Mouse (Mus musculus) kidney, adult 9 months (tissue): ENCODE data around the gene Dusp16.
"Not testable (repeated sequence)": the region's sequence is repeated elsewhere in the genome, so short reads cannot be mapped to it uniquely, and the experiment has no call there.

Source experiments
- DNase-seq: peaks from one replicate; pipeline ENCODE4 v3.0.0; 2022

Gene Dusp16

GRCm38 (mm10) chr6:134696146-134696545 is 96.3 kb downstream of the Dusp16 start:
- DNase-seq, result no peak

DNA sequence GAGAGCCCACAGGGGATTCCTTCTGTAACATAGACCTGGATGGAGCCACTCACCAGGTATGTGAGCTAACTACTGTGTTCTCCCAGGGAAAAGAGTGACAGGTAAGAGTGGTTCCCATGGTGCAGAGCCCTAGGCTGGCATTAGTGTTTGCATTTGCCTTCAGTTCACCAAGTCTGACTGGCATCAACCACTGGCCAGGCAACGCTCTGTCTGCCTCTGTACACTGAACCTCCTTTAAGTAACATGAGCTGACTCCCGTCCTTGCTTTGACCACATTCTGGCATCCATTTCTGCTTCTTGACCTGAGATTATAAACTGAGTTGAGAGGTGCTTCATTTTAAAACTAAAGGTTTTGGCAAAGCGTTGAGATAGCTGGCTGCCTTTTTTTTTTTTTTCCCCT is 96.8 kb downstream of the Dusp16 start:
- DNase-seq, result no peak

- no peak for DNase-seq
Measured at GRCm38 (mm10) chr6:134694988-134695387, 97.4 kb downstream of the Dusp16 start.

- no peak for DNase-seq
Measured at GRCm38 (mm10) chr6:134694498-134694897, 97.9 kb downstream of the Dusp16 start.

DNA sequence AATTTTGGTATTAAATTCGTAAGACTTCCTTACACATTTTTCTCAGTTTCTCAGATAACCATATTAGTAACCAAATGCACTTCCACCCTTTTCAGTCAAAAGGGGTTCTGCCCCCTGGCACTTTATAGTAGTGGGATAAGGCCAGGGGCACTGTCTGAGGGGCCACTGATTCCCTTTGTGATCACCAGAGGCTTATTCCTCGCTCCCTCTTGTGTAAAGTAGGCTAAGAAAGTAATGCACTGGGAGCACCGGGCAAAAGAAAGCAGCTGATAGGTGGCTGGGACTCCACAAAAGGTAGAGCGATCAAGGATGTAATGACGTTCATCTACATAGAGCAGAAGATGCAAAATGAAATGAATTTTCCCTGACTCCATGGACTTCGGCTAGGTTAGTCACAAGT is 106.9 kb downstream of the Dusp16 start:
- DNase-seq, result no peak

DNA sequence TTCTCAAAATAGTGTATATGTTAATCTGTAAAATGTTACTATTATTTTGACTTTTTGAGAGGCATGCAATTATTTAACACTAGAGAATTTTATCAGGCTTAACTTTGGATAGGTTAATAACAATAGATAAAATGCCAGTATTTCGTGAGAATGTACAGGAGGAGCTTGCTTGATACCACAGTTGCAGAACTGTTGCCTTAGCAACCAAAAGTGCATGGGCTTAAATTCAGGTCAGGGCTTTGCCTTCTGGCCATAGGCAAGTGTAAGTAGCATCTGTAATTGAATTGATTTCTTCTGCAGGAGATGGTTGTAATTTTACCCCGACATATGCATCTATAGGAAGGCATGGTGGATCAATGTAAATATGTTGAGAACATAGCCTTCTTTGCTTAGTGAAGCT is 107.4 kb downstream of the Dusp16 start:
- no peak for DNase-seq

- DNase-seq, result no peak
Measured at GRCm38 (mm10) chr6:134684354-134684915, 108.0 kb downstream of the Dusp16 start.

GRCm38 (mm10) chr6:134679330-134679729 is 113.1 kb downstream of the Dusp16 start:
- DNase-seq, result not testable (repeated sequence)

- no peak for DNase-seq
Measured at GRCm38 (mm10) chr6:134678037-134678436, 114.4 kb downstream of the Dusp16 start.

GRCm38 (mm10) chr6:134677504-134677903 is 114.9 kb downstream of the Dusp16 start:
- no peak for DNase-seq

DNA sequence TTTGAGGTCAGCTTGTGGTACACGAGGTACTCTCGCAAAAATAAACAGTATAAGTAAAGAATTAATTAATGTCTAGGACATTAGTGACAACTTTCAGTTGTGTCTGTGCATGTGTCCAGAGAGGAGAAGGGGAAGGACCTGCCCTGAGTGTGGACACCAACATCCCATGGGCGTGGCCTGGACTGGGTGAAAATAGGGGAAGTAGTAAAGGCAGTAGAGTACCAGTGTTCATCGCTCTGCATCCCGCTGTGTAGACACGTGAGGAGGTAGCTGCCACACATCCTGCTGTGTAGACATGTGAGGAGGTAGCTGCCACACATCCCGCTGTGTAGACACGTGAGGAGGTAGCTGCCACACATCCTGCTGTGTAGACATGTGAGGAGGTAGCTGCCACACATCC is 118.7 kb downstream of the Dusp16 start:
- not testable (repeated sequence) for DNase-seq

DNA sequence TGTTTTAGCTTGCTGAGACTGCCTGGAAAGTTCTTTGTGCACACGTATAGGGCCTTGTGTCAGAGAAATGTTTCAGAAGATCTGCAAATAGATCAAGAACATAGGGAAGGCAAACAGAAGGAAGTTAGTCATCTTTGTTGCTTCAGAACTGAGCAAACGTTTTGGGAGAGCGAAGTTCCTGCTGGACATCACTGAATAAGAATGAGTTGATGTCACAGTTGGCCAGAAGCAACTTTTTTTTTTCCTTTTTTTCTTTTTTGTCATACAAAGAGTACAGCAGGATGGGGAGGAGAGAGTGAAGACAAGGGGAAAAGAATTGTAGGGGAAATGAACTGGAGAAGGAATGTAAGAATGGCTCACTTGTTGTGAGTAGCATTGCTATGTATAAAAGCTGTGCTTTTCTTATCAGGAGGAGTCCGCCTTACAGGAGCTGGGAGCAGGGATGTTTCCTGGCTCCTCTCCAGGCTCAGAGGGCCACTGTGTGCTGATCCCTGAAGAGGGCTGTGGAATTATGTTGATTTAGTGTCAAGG is 121.5 kb downstream of the Dusp16 start:
- peak; percentile 27 for DNase-seq

DNA sequence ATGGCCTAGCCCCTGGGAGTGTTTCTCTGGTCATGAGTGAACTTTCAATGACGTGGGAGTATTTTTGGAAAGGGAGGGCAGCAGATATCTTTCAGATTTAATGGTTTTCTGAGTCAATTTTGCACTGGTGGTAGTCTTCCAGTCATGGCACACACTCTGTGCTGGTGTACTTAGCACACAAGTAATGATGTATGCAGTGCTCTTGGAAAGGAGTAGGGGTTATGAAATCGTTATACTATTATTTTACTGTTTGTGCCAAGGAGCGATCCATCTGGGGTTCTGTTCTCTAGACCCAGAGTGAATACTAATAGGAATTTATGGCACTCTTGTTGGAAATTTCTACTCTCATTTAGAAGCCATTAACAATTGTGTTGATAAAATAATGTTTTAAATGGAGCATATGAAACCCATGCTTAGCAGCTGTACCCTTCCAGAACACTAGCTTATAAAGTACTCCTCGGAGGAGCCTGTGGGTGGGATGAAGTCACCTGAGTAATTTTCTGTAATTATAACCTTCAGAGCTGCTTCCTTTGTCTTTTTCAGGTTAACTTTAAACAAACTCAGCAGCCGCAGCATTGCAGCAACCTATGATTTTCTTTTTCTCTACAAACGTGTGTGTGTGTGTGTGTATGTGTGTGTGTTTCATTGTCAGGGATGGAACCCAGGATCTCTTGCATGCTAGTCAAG is 123.1 kb downstream of the Dusp16 start:
- no peak for DNase-seq

DNA sequence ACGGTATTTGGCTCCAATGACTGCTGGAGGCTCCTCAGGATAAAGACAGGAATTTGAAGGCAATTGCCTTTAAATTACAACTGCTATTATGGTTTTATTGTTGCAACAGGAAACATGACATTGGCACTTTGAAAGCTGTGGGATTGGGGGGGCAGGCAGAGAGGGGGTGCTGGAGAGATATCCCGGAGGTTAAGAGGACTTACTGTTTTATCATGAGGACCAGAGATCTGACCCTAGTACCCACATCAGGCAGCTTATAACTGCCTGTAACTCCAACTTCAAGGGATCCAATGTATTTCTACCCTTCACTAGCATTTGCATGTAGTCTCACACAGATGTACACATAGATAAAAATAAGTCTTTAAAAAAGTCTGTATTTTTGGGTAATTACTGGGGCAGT is 123.9 kb downstream of the Dusp16 start:
- no peak for DNase-seq

- DNase-seq, result no peak
Measured at GRCm38 (mm10) chr6:134665817-134666216, 126.6 kb downstream of the Dusp16 start.
